Mouse (Mus musculus) layer of hippocampus, postnatal 14 days (tissue): ENCODE results near the gene Cab39l. TPM values are rescaled to one million over a fixed set of nuclear protein-coding genes. Genes with fewer than 3 reads are reported as not detected.

Experiments used
- DNase-seq, 2 experiments: peaks; one replicate each; pipeline ENCODE4 v3.0.0; 2021 to 2022; ENCODE audit warnings: low spot score in 2 of 2, mixed read lengths in 1 of 2
- total RNA-seq, 2 experiments: library from RNA; stranded (reverse); gene quantifications; 2 replicates each; pipeline ENCODE4 v1.2.3; 2021

Cab39l gene
- total RNA-seq, 2 experiments from 2014 or later = 18.3 to 33.8 TPM

DNA sequence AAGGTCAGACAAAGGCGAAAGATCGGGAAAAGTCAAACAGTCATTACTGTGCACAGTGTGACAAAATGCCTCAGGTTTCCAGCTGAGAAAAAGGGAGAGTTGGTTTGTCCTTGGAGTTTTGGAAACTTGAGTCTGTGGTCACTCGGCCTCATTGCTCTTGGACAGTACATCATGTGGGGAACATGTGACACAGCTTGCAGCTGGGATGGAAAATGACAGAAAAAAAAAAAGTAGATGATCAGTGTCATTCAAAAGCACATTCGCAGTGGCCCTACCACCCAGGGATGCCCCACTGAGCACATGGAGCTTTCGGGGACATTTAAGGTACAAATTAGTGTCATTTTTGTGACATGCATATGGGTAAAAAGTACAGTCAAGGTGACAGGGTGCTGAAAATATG lies 57.2 kb downstream of the Cab39l start:
- no peak for DNase-seq

DNA sequence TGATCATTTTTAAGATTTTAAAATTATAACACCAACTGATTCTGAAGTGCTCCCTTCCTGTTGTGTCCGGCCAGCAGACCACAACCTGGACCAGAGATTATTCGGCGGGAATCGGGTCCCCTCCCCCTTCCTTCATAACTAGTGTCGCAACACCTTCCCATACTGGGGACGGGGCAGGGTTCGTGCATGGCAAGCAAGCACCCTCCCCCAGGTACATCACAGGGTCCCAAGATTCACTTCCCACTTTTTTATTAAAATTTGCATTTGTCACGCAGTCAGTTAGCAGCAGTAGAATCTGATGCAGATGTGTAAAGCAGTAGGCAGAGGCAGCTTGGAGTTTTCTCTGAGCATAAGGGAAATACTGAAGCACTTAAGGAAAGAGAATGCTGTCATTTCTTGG lies 64.1 kb downstream of the Cab39l start:
- DNase-seq = no peak

DNA sequence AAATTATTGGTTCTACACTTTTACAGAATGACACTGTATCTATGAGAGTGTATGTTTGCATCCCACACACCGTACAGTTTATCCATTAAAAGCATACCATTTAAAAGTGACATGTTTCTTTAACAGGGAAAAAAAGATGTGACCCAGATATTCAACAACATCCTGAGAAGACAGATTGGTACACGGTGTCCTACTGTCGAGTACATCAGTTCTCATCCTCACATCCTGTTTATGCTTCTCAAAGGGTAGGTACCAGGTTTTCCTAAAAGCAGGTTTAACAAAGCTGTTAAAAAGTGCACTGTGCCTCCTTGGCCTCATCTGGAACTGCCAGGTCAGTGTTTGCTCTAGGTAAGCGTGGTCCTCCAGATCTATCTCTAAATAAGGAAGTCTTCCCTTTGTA lies 65.4 kb downstream of the Cab39l start:
- DNase-seq = no peak

DNA sequence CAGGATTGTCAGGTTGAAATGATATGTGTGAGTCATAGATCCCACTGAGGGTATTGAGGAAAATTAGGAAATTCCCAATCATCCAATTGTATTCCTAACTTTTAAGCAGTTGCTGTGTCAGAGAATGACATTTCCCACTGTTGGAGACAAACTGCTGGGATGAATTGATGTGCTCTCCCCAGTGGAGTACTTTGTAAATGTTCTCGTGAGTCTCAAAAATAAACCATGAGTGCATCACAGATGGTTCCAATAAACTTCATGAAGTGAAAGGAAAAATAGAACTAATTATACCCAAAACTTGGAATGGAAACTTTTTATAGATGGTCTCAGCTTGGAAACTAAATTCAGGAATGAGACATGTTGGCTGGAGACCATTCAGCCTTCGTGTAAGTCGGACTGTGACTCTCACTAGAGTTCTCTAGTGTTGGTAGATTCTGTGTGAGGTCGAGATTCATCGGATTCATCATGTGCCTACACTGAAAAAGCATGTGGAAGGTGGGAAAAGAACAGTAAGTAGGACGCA lies 73.2 kb downstream of the Cab39l start:
- peak in 1 of 2 experiments; percentile 20 for DNase-seq

DNA sequence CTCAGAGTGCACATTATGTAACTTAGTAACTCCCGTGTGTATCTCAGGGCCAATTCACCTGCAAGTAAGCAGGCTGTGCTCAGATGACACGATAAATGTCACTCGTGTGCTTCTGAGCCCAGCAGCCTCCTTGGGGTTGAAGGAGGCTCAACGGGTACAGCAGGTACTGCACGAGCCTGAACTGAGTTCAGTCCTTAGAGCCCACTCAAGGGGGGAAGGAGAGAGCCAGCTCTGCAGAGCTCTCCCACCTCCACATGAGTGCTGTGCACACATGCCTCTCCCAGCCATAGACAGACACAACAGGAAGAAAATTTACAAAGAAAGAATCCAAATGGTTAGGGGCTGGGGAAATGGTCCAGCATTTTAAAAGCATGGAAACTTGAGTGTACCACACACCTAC lies 85.1 kb downstream of the Cab39l start:
- no peak for DNase-seq

DNA sequence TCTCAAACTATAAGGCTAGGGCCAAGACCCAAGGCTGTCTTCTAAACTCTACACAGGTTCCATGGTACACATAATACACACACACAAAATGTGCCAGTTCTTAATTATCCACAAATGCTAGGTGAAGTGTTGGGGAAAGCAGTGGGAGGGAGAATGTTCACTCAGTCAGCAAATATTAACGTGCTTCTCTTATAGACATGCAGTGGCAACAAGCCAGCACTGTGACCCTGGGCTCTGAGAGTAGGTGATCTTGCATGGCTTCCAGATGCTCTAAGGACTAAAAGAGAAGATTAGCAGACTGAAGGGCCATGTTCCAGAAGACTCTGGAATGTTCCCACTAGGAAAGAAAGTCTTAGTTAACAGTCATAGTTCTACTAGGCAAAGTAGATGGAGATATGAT lies 90.0 kb downstream of the Cab39l start:
- DNase-seq = no peak

DNA sequence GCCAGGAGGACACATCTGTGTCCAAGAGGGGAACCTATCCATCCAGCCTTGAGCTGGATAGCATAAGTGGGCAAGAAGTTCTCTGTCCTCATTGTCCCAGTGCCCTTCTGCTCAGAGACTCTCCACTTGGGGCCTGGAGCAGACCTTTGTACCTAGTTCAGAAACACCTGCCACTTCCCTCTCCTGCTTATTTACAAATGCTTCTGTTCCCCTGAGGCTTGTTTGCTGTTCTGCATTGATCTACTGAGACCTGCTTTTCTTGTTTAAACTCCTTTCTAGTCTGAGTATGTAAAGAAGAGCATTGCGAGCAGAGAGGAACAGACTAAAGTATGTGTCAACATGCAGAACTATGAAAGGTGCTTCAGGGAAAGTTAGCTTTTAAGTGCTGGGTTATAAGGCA lies 92.2 kb downstream of the Cab39l start:
- DNase-seq = no peak

DNA sequence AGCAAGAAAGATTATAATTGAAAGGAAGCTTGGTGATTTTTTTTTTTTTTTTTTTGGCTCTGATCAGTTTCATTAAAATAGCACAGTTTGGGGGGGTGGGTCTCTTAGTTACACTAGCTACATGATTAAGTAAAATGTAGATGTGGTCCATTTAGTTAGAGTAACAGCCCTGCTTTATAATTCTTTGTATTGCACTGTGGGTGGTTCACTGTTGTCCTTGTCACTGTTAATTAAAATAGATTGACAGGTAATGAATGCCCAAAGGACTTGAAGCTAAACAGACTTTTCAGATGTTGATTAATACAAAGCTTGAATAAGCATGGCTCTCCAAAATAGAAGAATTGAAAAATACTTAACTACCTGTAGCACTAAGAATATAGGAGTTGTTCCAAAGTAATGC lies 93.1 kb downstream of the Cab39l start:
- DNase-seq = no peak

DNA sequence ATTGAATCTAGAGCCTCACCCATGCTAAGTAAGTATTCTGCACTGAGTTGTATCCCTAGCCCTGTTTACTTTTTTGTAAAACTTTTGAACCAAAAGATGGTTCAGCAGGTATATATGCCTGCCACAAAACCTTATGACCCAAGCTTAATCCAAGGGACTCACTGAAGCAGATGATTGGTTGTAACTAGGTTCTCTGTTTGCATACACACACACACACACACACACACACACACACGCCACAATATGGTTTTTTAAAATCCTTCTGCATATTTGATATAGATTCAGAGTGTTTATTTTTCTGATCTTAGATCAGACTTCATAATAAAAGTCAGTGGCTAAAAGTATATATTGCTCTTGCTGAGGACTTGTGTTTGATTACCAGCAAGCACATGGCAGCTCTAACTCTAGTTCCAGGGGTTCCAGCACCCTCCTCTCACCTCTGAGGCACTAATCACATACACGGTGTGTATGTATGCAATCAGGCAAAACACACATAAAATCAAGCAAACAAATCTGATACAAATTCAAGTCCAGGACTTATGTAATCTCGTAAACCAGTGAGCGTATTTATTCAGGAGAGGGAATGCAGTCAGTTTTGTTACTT lies 97.2 kb downstream of the Cab39l start:
- DNase-seq = no peak

DNA sequence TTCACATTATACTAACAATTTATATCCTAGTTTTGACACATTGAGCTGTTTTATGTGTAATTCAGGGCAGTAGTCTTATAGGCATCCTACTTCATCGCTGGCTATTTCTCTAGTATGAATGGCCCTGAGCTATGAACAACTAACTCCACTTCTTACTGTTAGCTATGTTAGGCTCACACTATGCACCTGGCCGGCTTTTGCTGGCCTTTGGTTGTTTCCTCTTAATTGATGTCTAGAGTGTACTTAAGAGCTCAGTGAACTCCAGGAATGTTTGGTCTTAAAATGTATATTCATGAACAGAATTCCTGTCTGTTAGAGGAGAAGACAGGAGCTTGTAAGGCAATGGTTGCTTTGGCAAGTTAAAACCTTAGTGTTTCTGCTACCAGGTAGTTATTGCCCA lies 99.5 kb downstream of the Cab39l start:
- no peak for DNase-seq

DNA sequence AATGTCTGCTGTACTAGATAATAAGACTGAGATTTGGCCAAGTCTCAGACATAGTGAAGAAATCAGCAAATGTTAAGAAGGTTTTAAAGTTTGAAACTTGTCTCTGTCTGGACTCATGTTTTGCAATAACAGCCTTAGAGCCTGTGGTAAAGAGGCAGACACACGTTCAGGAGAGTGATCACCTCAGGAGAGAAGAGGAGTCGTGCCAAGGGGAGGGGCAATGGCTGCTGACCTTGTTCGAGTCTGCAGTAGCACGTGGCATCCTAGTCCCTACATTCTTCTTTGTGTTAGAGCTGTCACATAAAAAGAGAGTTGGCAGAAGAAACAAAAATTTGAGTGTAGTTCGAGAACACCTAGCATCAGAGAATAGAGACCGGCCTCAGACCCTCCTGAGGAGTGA lies 100.0 kb downstream of the Cab39l start:
- no peak for DNase-seq

DNA sequence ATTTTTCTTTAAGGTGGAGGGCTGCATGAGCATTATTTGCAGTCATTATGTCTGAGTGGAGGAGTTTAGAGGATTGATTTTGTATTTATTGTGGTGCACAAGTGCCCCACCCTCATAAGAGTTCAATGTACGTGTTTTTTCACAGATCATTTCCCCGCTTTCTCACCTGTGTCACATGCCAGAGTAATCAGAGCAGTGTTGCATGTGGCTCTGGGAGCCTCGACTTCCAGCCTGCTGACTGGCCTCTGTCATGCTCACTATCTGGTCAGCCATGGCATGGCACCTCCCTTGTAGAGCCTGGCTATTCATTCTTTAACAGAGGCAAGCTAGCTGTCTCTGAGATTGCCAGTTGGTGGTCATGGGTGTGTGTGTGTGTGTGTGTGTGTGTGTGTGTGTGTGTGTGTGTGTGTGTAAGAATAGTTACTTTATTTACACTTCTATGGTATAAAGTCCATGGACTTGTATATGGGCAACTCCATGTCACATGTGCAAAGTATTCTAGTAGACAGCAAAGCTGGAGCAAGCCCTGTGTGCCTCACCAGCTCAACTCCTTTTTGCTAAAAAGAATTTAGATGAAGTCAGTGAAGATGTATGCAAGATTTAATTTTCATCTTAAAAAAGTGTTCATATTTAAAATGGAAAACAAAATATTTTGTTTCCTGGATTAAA lies 102.5 kb downstream of the Cab39l start:
- DNase-seq = no peak

DNA sequence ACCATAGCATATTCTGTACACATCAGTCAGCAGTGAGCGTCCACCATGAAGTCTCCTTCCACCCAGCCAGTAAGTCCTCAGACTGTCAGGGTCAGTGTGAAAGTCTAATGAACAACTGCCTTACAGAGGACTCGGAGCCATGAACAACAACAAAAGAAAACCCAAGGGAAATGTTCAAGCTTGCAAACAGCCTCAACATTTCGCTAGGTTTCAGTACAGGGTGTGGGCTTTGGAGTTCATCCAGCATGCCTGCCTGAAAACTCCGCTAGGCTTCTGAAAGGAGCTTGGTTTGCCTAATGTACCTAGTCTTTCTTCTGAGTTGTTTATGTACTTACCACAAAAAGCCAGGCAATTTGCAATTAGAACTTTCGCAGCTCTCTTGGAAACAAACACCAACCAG lies 103.2 kb downstream of the Cab39l start:
- DNase-seq = no peak

DNA sequence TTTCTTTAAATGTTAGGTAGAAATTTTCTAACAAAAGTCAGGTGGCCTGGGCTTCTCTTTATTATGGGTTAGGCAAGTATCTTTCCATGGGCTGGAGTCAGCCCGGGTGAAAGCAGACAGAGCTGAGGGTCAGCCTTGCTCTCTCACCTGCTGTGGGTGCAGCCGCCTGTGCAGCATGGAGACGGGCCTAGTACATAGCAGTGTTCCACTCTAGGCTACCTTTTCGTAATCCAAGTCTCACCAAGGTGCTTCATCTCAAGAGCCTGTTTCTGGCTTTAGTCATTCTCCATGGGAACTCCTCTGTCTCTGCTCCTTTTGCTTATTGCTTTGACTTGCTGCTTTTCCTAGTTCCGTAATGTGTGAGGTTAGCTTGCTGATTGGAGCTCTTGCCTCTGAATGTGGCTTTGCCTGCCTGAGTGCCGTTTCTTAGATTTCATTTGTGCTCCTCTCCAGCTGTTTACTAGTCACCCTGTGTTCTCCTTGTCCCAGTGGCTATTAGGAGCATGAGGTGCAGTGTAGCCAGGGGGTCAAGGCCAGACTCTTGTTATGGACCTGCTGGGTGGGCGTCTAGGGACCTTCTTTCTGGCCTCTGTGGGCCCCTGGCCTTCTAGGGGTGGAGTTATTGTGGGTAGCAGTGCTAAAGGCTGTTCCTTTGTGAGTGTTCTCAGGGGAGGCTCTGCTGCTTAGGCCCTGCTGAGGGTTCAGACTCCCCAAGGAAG lies 105.5 kb downstream of the Cab39l start:
- DNase-seq = no peak

DNA sequence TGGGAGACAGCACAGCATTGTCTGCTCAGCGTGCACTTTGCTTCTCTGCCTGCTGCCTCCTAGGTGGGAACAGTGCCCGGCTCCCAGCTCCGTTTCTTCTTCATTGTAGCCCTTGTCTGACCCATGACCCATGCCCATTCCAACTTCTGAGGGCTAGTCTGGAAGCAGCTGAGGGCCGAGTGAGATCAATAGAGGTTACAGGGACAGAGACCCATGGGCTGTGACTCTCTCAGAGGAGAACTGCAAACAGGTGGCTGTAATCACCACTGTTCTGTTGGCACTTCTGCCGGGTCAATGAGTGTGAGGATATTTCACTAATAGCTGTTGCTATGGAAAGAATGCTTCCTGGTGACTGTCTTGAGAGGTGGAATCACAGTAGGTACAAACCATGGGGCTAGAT lies 106.8 kb downstream of the Cab39l start:
- no peak for DNase-seq

DNA sequence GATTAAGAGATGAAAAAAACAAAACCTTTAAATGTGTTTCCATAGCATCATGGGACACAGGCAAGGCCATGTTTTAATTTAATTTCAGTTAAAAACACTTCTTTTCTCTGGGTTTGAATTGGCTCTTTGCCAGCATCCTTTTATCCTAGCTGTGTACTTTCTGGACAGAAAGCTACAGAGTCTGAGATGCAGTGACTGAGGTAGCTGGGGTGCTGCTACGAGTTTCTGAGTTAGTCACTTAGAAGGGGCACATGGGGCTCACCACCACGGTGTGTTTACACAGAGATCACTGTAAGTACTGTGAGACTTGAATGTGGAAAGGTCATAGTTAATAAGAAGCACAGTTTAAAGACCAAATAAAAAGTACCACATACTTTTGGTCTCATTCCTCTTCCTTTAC lies 107.8 kb downstream of the Cab39l start:
- DNase-seq = no peak

DNA sequence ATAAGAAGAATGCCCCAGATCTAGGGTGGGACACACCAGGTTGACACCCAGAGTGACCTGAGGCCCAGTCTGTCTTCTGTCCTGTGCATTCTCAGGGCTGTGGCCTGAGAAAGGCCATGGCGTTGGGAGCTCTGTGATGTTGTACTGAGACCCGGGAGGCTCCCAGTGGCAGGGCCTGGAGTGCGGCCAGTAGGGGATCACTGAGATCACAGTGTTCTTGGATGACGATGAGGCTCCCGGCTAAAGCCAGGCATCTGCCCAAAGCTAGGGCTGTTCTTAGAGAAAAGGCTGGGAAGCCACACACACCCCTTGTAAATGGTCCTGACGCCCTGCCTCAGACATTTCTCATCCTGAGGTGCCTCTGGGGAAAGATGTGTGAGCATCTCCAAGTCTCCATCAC lies 108.3 kb downstream of the Cab39l start:
- peak in 1 of 2 experiments; percentile 57 for DNase-seq

DNA sequence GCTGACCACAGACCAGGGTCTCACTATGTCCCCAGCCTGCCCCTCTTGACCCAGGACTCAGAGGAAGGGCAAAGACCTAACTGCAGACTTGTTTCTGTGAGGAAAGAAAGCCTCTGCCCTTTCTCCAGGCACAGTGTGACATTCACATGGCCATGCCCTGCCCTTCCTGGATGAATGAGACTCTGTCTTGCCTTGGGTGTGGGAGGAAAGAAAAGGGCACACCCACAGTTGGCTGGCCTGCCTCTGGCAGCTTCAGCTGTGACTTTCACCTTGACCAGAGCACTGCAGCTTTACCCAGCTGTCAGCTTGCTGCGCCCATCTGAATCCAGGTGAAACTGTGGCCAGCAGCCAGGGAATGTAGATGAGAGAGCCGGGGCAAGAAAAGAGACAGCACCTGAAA lies 110.1 kb downstream of the Cab39l start:
- DNase-seq = no peak

DNA sequence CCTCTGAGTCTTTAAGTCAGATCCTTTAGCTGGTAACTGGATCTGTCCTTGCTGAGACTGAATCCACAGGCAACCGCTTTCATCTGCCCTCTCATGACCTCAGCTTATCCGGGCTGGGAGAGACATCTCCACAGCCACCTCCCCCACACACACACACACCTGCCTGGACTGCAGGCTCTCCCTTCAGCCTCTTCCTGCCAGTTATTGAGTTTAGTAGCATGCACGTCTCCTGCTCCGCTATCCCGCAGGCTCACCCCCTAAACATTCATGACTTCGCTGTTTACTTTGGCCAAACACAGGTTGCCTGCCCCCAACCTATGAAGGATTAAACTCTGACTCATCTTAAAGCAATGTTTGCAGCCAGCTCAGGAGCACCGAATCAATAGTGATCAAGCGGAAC lies 111.2 kb downstream of the Cab39l start:
- DNase-seq = no peak

DNA sequence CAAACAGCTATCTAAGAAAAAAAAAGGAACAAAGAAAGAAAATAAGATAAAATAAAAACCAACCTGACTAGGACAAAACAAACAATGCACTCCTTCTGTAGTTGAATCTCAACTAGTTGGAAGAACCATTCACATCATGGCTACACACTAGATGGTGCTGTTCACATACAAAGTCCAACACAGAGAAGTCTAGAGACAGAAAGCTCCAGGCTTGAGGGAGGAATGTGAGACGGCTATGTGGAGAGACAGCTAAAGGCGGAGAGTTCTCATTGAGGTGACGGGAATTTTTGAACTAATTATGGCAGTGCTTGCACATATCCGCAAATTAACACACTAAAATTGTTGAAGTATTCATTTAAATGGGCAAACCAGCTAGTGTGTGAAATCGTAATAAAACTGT lies 113.3 kb downstream of the Cab39l start:
- DNase-seq = no peak

DNA sequence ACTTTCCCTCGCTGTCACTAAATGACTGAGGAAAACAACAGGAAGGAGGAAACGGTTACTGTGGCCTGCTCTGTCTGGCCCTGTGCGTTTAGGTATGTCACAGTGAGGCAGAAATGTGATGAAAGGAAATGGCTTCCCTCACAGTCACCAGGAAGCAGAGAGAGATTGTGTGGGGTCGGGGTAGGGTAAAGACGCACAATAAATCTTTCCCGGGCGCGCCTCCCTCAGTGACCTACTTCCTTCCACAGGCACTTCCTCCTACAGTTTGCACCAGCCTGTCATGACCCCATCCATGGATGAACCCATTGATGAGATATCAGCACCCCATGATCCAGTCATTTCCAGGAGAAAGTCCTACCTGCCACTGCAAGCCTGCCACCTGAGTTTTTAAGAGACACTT lies 114.2 kb downstream of the Cab39l start:
- DNase-seq = no peak

DNA sequence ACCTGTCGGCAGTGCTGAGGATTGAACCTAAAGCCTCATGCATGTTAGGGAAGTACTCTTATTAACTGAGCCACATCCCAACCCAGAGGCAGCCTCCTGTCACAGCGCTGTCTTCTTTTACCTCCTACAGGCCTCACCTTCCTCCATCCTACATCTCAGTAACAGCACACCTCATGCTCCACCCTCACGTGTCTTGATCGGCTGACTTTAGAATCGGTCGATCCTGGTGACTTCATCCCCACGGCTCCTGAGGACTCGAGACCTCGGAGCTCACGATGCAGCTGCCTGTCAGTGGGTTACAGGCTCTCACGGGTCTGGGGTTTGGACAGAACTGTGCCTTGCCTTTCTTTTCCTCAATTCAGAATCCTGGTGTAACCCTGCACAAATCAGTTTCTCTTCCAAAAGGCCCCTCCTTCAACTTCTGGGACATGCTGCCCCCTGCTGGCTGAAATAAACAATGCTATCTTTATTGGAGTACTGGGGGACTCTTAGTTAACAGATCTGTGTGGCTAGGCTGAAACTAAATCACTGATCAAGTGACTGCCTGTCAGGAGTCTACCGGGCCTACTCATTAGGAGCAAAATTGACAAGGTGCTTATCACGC lies 115.3 kb downstream of the Cab39l start:
- DNase-seq = peak; percentile 69 to 83
